Comparison of ENCODE assay signal across 7 mouse cellular contexts in genomic region chr2:128127121-128127671, GRCm38 (mm10). TPM values are rescaled to one million over a fixed set of nuclear protein-coding genes. Genes with fewer than 3 reads are reported as not detected.
DNase-seq lines count a peak whose midpoint lies in the region; ATAC-seq and TF ChIP-seq lines count a peak whose summit lies in the region.

No protein-coding gene starts in this region.

- H3K27me3 ChIP-seq in embryonic facial prominence, embryonic 10.5 days (replicated peaks; ENCODE audit: low read depth, poor library complexity, severe bottlenecking): peaks cover 27% of the 10 kb centered on the region
- H3K27me3 ChIP-seq in midbrain, embryonic 11.5 days (ENCODE audit: control insufficient read depth, insufficient read depth, low read length): peaks cover 23% of the 10 kb centered on the region
- H3K27me3 ChIP-seq in small intestine, adult 2 months (ENCODE audit: control insufficient read depth, insufficient read depth, low read length): no peaks in the 10 kb centered on the region

- peak overlapping the region; percentile 96 for H3K27ac ChIP-seq in embryonic facial prominence, embryonic 10.5 days (replicated peaks)
- peak overlapping the region; percentile 77 for H3K27ac ChIP-seq in midbrain, embryonic 11.5 days (ENCODE audit: low read depth, low read length)
- peak overlapping the region; percentile 84 for H3K27ac ChIP-seq in small intestine, adult 2 months (ENCODE audit: insufficient read depth, low read depth, low read length)

- ATAC-seq in granulocyte monocyte progenitor cell, adult 5-6 weeks (replicated peaks; ENCODE audit: poor library complexity, severe bottlenecking): peak; percentile 65
- ATAC-seq in midbrain, embryonic 11.5 days (ENCODE audit: low FRiP score): peak; percentile 88

- intact Hi-C loops in left cerebral cortex, postnatal 4 days (cut with DNase I): no loop called here

- H3K4me2 ChIP-seq in midbrain, embryonic 11.5 days: peak overlapping the region; percentile 98

- peak overlapping the region; percentile 88 for H3K4me3 ChIP-seq in embryonic facial prominence, embryonic 10.5 days
- H3K4me3 ChIP-seq in midbrain, embryonic 11.5 days (ENCODE audit: low read depth, low read length): peak overlapping the region; percentile 59
- peak overlapping the region; percentile 83 for H3K4me3 ChIP-seq in small intestine, adult 2 months (ENCODE audit: low read depth, low read length)

- 0 out of 2 replicates have a peak, but pooled peaks have one; percentile 51 for TF ChIP-seq POLR2A in small intestine, adult 2 months (IDR thresholded peaks at IDR 0.05; ENCODE audit: low read depth, low read length)

- peak; percentile 98 for DNase-seq in adrenal gland, postnatal 25 days
- peak; percentile 98 for DNase-seq in embryonic facial prominence, embryonic 10.5 days (ENCODE audit: low spot score)
- peak; percentile 96 for DNase-seq in kidney, adult 11 months
- peak; percentile 97 for DNase-seq in left cerebral cortex, postnatal 4 days
- DNase-seq in midbrain, embryonic 11.5 days (ENCODE audit: low spot score, missing footprints): peak; percentile 98

- no peaks in the 10 kb centered on the region for H3K9me3 ChIP-seq in embryonic facial prominence, embryonic 10.5 days
- H3K9me3 ChIP-seq in midbrain, embryonic 11.5 days (ENCODE audit: control insufficient read depth, low read length): no peaks in the 10 kb centered on the region

- peak overlapping the region; percentile 66 for H3K9ac ChIP-seq in midbrain, embryonic 11.5 days (ENCODE audit: low read length)

- 1% methylated on average over 67 of the region's 67 CpGs for WGBS in embryonic facial prominence, embryonic 10.5 days
- under 1% methylated on average over 66 of the region's 67 CpGs for WGBS in midbrain, embryonic 11.5 days
- WGBS in small intestine, adult 2 months: under 1% methylated on average over 60 of the region's 67 CpGs

- peaks cover 36% of the 10 kb centered on the region for H3K36me3 ChIP-seq in embryonic facial prominence, embryonic 10.5 days (replicated peaks)
- H3K36me3 ChIP-seq in midbrain, embryonic 11.5 days (ENCODE audit: control insufficient read depth, insufficient read depth, low read length): no peaks in the 10 kb centered on the region; the same call in 1 of the 2 replicates
- peaks cover 12% of the 10 kb centered on the region for H3K36me3 ChIP-seq in small intestine, adult 2 months (ENCODE audit: control insufficient read depth, insufficient read depth, low read length)

- peaks cover 75% of the 10 kb centered on the region for H3K4me1 ChIP-seq in embryonic facial prominence, embryonic 10.5 days
- H3K4me1 ChIP-seq in midbrain, embryonic 11.5 days (ENCODE audit: control insufficient read depth, insufficient read depth, low read length): peaks cover 28% of the 10 kb centered on the region
- peaks cover 14% of the 10 kb centered on the region for H3K4me1 ChIP-seq in small intestine, adult 2 months (ENCODE audit: control insufficient read depth, insufficient read depth, insufficient read length, low read length)

- no peak for TF ChIP-seq CTCF in small intestine, adult 2 months (IDR thresholded peaks at IDR 0.05; ENCODE audit: extremely low read depth, insufficient read length, insufficient replicate concordance, low read depth, low read length)

RNA-seq across cellular contexts. Expression of gene Bcl2l11, which starts 1.4 kb away (rescaled TPM):
- 17.9 and 20.2 TPM in 2 replicates for total RNA-seq in adrenal gland, postnatal 25 days (2021)
- 32.5 and 35.7 TPM in 2 replicates for polyA plus RNA-seq in embryonic facial prominence, embryonic 10.5 days (2016; fragmentation: Nextera tagmentation; extraction: Ambion mirVana)
- total RNA-seq in granulocyte monocyte progenitor cell, adult 5-6 weeks (2014; fragmentation: Nextera tagmentation): 13.1 and 14.4 TPM in 2 replicates
- 12.1 and 13.4 TPM in 2 replicates for total RNA-seq in granulocyte monocyte progenitor cell, adult 5-6 weeks (2017)
- total RNA-seq in left cerebral cortex, postnatal 4 days (2021): 1 to 10 TPM; 7.1 to 8.9 TPM
- polyA plus RNA-seq in midbrain, embryonic 11.5 days (2014; fragmentation: Nextera tagmentation; extraction: Ambion mirVana): 15.1 and 16.9 TPM in 2 replicates
- 2.9 and 7.4 TPM in 2 replicates for polyA plus RNA-seq in small intestine, adult 2 months (2012; rRNA removed)

Comparison
In these comparisons a context has a peak if more than half of its experiments do, and no peak if none do; other contexts are left out.
1. Peak in every context shown above with its lines: DNase-seq, ATAC-seq, H3K4me3 ChIP-seq and H3K27ac ChIP-seq.